Mouse (Mus musculus) heart, adult 2 months (tissue): ENCODE measurements around the gene Hes2.

Source experiments
- CTCF ChIP-seq: fragments of 200-600 bp; IDR thresholded peaks from 2 replicates; pipeline ENCODE4 v1.8.1; 2022; ENCODE audit warnings: antibody characterized with exemption, mild to moderate bottlenecking, moderate library complexity
- EP300 ChIP-seq: fragments of 200-500 bp; IDR thresholded peaks from 2 replicates; pipeline ENCODE4 v1.6.1; 2011; ENCODE audit warnings: low read depth, low read length, control low read depth; ENCODE audit not compliant: insufficient read depth
- POLR2A ChIP-seq: fragments of 200-500 bp; IDR thresholded peaks from 2 replicates; pipeline ENCODE4 v1.6.1; 2011; ENCODE audit warnings: mild to moderate bottlenecking, low read depth, low read length, control low read depth; ENCODE audit not compliant: insufficient read depth

DNA sequence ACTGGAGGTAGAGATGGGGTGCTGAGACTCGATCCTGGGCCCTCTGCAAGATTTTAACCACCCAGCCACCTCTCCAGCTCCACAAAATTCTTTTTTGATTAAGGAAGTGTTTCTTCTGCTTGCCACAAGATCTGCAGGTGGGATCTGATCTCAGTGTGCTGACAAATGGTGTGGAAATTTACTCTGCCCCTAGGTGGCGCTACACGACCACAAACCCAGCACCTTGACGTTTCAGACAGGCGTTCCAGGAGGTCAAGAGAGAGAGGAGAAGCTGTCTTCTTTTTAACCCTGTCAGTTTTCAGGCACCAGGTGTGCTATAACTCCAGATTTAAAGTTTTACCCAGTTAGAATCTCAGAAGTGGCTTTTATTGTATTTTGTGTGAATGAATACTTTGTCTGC lies 14.4 kb downstream of the Hes2 start:
- TF ChIP-seq CTCF (peak; percentile 96), POLR2A (no peak), EP300 (peak; percentile 94)
